Mouse (Mus musculus): ENCODE measurements at regions not wholly inside any gene's neighbourhood (a gene's known extent, or its start where the extent isn't known, plus 50 kb on each side); places are given as distances from the start of the nearest gene placed in this dataset.
A peak's percentile ranks its signal among the peaks of the same experiment; 100 is the strongest.

DNA sequence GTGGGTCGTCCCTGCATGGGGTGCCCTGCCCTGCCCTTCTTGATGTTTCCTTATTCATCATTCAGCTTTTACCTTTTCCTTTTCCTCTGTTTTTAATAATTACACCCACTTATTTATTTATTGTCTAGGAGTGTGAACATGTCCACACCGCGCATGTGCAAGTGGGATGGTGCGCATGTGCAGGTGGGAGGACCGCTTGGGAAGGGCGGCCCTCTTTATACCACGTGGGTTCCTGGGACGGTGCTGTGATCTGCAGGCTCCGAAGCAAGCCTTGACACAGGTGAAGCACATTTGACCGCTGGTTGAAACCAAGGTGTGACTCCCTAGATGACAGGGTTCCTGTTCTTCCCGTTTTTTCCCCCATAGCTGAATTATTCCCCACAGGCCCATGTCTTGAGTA, 60.0 kb downstream of the Syf2 start:
- no peak for DNase-seq (ENCODE audit: low spot score)

DNA sequence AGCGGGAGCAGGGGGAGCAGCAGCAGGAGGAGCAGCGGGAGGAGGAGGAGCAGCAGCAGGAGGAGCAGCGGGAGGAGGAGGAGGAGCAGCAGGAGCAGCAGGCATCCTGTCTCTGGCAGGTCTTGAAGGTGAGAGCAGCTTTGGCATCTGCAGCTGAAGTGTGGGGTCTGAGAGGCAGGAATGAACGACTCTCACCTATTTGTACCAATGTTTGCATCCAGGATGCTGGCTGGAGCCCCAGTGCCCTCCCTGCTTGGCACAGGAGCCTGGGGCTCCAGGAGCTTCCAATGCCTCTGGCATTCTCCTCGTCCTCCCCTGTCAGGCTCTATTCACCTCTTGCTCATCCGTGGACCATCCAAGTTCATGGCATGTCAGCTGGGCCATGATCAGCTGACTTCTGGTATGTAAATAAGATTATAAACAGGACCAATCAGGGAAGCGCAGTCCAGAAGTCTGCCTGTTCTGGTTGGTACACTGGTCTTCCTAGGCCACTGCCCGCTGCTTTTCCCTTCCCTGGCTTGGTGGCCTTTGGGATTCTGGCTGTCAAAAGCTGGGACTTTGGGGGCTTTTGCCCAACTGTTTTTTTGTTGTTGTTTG, 62.9 kb downstream of the Syf2 start:
- DNase-seq (ENCODE audit: low spot score), result no peak

DNA sequence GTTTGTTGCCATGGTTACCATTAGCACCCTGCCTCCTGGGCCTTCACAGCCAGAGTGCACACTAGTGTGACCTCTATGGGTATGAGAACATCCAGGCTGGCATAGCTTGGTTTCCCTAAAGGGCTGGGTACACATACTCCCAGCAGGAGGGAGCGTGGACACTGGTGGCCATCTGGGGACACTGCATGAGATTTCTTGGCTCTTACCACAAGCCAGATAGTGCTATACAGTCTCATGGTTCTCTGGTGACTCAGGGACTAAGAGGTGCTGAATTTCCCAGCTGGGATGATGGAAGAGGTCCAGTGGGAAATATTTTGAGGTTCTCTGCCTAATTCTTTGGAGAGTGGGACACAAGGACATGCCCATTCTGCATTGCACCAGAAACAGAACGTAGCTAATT, 63.5 kb downstream of the Syf2 start:
- no peak for DNase-seq (ENCODE audit: low spot score)

DNA sequence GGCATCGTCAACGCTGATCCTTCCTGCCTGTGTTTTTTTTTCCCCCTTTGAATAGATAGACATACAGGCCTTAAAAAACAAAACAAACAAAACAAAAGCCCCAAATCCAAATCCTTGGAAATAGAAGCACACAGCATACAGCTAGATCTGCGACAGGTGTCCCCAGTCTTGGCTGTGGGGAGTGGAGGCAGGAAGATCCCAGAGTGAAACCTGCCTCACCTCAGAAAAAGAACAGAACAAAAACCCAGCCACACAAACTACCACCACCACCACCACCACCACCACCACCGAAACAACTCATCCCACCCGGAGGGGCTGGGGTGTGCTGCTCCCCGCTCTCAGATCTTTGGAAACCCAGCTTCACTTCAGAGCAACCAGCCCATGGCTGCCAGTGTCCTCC, 64.0 kb downstream of the Syf2 start:
- no peak for DNase-seq (ENCODE audit: low spot score)

DNA sequence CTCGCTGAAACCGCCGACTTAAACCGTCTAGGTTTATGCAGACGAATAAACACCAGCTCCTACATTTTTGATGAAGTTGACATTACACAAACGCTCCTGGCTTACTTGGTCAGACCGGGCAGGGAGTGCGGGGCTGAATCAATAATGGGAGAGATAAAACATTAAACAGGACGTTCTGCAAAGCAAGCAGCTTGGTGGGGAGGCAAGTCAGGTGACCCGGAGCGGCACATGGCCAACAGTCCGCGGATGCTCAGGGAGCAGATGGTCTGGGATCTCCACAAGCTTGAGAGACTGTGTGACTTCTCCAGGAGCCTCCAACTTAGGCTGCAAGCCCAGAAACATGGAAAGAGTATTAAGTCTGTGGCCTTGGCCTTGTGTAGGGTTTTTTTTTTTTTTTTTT, 64.4 kb downstream of the Syf2 start:
- DNase-seq (ENCODE audit: low spot score), result peak; percentile 26

DNA sequence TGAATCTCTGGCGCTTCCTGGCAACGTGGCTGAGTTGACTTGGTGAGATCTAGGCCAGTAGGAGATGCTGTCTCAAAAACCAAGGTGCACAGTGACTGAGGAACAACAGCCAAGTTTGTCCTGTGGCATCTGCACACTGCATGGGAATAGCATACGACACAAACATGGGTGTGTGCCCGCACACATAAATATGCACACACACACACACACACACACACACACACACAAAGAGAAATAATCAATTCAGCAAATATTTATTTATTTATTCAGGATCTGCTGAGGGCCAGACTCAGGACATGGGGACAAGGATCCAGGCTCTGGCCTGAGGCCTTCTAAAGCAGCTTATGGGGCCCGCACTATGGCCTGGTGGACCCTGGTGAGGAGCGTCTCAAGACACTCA, 65.4 kb downstream of the Syf2 start:
- no peak for DNase-seq (ENCODE audit: low spot score)

DNA sequence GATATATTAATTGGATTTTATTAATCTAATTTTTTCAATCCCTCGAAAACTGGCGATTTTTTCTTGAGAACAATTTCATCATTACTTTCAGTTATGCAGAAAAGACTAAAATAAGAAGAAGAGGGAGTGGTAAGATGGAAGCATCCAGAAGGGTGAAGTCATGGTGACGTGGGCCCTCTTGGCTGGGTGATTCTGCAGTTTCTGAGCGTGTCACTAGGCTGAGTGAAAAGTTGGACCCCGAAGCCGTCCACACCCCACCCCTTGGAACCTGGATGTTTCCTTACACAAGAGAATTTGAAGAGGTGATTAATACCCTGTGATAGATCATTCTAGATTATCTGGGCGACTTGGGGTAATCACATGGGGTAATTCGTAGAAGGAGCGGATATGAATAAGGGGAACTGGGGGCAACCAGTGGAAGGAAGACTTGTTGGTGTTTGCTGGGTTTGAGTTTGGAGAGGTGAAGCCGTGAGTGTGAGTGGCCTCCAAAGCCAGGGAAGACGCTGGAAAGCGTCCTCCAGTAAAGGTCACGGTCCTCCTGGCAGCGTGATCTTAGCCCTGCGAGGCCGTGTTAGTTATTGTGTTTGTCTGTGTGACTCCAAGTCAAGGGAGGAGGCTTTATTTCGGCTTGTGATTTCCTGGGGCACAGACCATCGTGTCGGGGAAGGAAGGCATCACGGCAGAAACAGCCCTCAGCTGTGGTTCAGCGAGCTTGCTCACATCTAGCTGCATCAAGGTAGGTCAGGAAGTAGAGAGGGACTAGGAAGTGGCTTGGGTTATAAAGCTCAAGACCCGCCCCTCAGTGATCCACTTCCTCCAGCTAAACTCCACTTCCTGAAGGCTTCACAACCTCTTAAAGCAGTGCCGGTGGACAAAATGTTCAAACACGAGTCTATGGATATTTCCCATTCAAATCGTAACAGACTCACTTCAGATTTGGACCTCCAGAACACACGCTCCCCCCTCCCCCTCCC, 67.0 kb downstream of the Syf2 start:
- DNase-seq (ENCODE audit: low spot score), result no peak

DNA sequence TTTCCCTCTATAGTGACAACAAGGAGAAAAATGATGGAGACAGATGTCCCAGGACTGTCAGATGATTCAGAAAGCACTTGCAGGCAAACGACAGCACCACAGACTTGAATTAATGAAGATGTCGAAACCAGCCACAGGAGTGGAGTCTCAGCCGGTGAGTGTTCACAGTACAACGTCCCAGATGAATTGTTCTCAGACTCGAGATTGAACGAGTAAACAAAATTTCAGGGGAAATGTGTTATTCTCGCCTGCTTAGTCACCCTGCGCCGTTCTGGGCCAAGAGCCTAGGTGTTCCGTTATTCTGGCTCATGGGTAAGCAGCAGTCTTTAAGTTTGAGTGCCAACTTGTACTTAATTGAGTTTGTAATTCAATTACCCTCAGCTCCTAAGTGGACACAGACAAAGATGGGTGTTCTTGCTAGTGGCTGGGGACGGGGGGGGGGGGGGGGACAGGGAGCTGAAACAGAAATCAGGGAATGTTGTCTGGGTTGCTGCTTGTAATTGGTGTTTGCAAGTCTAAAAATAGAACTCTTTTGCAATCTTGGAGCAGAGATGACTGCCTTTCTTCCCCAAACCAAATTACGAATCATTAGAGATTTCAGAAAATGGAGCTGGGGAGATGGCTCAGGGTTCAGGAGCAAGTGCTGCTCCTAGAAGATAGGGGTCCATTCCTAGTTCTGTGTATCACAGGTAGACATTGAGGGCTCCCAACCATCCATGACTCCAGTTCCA, 68.4 kb downstream of the Syf2 start:
- DNase-seq (ENCODE audit: low spot score), result no peak

DNA sequence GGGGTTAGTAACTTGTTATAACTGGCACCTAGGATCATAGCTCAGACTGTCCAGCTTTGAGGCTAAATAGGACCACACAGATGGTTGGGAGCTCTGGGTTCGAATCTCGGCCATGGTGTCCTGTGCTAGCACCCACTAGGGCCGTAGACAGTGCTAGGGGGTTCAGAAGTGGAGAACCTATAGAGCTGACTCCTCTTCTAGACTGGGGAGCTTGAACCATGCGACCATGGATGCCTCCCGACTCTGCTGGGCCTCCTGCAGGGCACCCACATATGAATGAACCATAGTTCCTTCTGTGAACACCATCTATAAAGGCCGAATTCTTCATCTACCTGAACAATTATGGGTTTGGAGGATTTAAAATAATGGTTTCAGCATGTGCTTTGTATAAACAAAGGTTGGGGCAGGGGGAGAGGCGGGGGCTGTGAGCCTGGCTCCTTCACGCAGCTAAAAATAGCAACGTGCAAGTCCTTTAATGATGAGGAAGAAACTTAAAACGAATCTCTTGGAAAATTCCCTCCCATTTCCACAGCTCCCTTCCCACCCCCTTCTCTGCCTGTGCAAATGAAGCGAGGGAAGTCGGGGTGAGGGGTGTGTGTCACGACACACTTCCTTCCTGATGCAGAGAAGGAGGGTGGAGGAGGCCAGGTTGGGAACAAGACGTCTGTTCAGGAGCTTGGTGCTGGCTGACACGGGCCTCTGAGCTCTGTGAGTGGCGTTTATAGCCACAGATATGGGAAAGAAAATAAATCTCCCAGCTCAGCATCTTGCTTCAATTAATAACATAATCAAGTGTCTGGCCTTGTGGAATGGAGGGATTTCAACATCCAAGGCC, 71.6 kb downstream of the Syf2 start:
- no peak for DNase-seq (ENCODE audit: low spot score)

DNA sequence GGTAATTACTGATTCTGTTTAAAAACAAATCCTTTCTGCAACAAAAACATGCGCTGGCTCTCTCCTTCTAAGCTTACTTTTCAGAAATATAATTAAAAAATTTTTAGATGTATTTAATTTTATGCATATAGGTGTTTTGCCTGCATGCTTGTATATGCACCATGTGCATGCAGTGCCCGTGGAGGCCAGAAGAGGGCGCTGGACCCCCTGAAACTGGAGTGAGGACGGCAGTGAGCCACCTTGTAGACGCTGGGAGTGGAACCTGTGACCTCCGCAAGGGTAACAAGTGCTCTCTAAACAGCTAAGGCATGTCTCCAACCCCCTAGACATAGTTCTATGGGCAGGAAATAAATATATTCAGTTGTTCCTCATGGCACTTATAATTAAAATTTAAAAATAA, 80.7 kb downstream of the Syf2 start:
- DNase-seq (ENCODE audit: low spot score), result no peak

DNA sequence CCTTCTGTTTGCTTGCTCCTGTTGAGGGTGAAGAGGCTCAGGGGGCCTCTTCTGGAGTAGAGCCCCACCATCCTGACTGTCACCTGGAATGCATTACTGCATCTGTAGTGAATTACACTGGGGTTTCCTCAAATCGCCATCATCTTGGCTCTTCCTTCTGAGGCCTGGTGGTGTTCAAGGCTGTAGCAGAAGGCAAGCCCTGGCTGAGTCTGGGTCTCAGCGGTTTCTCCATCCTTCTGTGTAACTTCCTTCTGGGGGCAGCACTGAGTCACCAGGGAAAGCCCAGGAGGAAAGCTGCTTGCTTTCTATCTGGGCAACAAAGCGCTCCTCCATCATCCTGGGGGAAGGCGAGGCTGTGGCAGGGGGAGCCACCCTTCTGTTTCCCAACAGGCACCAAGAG, 82.2 kb downstream of the Syf2 start:
- no peak for DNase-seq (ENCODE audit: low spot score)

DNA sequence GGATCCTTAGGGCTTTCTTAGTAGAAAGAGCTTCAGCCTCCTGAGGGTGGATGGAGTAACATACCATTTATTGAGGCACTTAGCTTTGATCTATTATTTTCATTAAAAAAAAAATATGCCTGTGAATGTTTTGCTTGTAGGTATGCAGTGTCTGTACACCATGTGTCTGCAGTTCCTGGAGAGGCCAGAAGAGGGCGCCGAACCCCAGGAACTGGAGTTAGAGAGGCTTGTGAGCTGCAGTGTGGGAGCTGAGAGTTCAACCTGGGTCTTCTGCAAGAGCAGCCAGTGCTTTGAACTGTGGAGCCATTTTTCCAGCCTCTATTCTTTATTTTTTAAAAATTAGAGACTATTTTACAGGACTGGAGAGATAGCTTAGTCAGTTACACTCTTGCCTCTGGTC, 83.2 kb downstream of the Syf2 start:
- no peak for DNase-seq (ENCODE audit: low spot score)

DNA sequence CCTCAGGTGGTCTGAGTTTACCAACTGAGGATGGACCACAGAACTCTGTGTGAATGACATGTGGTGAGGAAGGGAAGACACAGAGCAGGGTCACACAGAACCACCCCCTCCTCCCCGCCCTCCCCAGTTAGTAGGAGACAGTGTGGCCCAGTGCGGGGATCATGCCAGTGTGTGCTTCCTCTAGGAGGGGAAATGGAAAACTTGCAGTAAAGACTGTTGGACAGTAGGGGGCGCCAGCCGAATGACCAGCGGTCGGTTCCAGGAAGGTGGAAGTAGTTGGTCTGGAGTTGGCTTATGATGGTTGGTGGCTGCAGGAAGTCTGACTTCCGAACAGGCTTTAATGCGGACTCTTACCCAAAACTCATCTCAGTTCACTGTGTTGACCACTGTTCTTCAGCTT, 87.3 kb downstream of the Syf2 start:
- DNase-seq (ENCODE audit: low spot score), result peak; percentile 43

DNA sequence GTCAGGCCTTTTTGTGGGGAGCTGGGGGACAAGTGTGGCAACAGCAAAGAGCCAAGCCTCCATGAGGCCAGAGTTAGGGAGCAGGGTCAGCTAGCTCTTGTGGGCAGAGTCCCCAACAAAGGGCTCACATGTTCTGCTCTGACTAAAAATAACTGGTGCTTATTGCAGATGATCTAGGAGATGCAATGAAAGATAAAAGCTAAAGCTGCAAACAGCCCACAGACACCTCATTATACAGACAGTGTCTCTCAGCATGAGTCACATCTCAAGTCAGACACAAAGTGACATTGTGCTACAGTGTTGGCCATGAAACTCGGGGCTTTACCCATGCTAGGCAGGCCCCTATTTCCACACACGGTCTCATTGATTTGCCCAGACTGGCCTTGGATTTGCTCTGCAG, 88.4 kb downstream of the Syf2 start:
- no peak for DNase-seq (ENCODE audit: low spot score)

DNA sequence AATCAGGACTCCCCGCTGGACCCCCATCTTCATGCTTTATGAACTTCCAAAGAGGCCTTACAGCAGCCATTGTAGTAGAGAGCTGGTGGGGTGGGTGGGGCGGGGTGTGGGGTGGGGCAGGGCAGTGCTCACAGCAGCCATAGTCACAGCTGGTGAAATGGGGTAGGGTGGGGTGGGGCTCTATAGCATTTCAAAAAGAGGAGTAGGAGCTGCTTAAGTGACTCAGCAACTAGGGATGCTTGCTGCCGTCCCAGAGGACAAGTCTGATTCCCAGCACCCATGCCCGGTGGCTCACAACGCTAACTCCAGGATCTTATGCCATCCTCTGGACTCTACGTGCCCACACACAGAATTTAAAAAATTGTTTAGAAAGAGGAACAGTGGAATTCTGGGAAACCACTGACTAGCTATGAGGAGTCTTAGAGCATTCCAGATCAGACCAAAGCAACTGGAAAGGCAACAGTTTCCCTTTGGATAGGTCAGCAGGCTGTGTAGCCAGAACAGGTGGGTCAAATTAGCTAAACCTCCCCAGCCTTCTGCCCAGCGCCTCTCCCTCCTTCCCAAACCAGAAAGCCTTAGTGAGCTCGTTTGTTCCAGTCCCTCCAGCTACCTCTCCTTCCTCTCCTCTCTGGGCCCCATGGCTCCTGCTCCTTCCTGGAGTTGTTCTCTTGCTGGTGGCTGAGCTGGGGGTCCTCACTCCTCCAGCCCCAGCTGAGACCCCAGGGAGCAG, 89.7 kb downstream of the Syf2 start:
- no peak for DNase-seq (ENCODE audit: low spot score)

DNA sequence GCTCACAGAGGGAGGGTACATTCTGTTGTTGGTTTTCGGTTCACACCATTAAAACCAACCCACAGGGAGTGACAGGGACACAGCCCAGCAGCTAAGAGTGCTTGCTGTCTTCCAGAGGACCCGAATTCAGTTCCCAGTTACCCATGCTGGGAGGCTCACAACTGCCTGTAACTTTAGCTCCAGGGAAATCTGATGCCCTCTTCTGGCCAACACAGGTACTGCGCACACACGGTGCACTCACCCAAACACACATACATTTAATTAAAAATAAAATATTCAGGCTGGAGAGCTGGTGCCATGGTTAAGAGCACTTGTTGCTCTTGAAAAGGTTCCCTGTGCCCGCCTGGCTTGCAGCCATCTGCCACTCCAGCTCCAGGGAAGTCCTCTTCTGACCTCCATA, 92.5 kb downstream of the Syf2 start:
- no peak for DNase-seq (ENCODE audit: low spot score)

DNA sequence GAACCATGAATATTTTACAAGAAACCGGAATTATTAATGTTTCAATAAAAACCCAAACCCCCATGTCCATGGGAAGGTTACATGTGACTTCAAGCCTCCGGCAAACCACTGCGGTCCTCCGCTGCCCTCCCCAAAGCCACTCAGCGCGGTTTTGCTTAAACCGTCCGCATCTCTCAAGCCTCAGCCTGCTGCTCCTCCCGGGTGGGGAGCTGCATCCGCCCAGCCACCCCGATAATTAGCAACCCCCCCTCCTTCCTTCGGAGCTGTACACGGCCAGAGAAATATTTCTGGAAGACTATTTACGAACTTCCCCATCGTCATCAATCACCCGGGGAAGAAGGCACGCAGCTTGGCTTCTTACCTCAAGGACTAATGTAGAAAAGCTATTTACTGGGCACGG, 94.7 kb upstream of the Runx3 start:
- DNase-seq (ENCODE audit: low spot score), result no peak

DNA sequence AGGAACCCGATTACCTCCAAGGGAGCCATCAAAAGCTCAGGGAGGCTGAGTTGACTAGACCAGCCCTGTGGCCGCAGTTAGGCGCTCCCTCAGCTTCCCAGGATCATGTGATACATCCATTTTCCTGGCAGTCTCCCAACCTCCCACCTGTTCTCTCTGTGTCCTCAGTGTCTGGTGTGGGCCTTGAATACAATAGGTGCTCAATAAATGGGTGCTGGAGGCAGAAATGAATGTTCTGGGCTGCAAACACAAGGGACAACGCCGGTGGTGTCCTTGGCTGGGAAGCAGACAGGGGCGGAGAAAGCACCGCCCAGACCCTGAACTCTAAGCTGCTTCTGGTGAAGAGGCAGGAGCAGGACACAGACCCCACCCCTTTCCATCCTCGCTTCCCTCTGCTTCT, 93.3 kb upstream of the Runx3 start:
- DNase-seq (ENCODE audit: low spot score), result no peak

DNA sequence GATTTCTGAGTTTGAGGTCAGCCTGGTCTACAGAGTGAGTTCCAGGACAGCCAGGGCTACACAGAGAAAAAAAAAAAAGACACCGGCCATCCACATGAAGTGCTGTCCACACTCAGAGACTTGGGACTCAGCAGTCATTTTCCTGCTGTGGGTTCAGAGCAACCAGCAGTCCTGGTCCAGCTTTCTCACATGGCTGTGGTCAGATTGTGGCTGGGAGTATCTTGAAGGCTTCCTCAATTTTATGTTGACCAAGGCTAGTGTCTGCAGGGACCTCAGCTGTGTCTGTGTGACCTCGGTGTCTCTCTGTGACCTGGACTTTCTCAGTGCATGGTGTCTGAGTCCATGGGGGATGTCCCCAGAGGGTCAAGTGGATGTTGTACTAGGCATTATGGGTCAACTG, 90.7 kb upstream of the Runx3 start:
- no peak for DNase-seq (ENCODE audit: low spot score)

DNA sequence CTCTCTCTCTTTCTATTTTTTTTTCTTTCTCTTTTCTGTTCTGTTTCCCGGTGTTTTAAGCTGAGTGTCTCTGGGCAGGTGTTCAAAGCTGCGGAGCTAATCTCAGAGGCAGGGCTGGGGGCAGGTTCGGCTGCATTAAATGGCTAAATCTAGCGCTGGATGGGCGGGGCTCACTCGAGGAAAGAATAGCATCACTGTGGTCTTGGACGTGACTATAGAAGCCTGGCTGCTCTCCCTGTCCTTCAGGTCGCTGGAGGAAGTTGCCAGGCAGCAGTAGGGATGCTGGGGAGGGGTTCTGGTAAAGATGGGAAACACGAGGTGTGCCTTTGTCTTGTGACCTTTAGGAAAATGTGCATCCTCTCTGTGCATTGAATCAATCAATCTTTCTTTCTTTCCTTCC, 88.0 kb upstream of the Runx3 start:
- no peak for DNase-seq (ENCODE audit: low spot score)

DNA sequence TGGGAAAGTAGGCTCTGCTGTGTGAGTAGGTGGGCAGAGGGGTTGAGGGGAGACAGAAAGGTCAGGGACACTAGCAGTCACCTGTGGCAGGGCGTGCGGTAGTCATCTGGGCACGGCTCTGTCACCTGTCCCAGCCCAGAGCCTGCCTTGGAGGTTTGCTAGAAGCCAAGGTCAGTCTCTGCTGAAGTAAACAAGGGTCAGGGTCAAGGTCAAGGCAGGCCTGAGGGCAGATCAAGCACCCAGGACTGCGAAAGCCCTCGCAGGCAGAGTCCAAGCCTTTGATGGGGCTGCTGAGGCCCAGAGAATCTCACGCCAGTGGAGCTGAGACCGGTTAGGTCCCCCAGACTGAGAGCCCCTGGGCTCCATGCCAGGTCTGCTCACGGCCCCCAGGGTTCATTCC, 87.2 kb upstream of the Runx3 start:
- no peak for DNase-seq (ENCODE audit: low spot score)

DNA sequence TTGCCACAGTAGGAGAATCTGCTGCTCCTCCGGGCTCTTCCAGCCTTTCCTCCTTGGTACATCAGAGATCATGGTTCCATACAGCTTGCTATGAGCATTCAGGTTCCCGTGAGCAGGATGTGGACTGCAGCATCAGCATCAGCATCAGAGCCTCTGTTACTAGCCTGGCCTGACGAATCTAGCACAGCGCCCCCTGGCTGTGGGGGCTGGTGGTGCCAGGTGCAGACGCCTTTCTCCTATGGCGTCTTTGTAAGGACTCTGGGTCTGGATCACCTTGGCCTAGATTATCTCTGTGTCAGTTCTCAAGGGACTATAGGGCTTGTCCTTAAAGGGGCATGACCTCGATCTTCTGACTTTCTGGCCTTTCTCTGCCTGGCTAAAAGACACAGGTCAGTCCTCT, 86.0 kb upstream of the Runx3 start:
- peak; percentile 20 for DNase-seq (ENCODE audit: low spot score)

All from ovary, postnatal 14 days (tissue).